Mouse (Mus musculus): ENCODE results near the gene Gid8.

GRCm38 (mm10) chr2:180748904-180749303 lies 39.0 kb downstream of the Gid8 start:
- no peak for TF ChIP-seq CTCF (IDR thresholded peaks at IDR 0.05; ENCODE audit: extremely low read depth, insufficient read depth, low read length)
- TF ChIP-seq POLR2A (IDR thresholded peaks at IDR 0.05; ENCODE audit: extremely low read depth, insufficient read depth, low read length): no peak
